Mouse (Mus musculus): ENCODE results near the gene Fbxl14. TPM values are rescaled to one million over a fixed set of nuclear protein-coding genes. Genes with fewer than 3 reads are reported as not detected.

Fbxl14 gene
- polyA plus RNA-seq, 1 experiment from 2014 or later: 3.3 TPM

DNA sequence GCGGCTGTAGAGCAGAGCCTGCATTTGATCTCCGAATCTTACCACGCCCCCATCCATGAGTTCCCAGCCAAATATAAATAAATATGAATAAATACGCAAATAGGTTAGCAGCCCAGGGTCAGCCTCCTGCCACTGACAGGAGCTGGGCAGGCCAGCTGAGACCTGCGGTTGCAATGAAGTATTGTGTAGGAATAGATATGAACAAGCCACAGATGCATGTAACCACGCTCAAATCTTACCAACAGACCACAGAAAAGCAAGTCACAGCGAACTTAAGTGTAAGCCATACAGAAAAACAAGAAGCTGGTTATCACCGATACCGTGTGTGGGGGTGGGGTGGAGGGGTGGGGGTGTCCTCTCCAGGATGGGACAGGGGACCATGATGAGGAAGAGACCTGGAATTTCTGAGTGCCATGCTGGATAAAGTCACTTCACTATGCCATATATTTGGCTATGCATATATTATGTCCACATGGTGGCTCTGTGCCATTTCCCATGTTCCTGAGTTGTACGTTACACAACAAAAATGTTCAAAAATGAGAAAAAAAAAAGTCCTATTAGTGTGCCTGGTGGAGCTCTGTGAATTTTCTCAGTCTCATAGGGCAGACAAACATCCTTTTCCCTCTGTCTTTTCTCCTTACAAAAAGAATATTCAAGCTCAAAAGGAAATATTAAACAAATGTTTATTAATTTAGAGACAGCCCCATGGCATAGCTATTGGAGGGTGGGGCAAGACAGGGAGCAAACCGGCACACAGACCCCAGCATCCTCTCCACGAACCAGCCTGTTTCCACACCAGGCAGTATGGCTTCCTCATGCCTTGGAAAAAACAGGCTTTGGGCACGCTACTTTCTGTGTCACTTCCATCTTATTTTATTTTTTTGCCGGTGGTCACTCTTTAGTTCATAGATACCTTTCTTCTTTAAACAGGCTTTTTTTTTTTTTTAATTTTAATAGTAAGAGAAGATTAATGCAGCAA, 28.2 kb upstream of the Fbxl14 start:
- peak overlapping the region; percentile 72 for H3K9ac ChIP-seq
- peaks cover 8% of the 10 kb centered on the region; the same call in 1 of the 2 replicates for H3K27me3 ChIP-seq
- peak overlapping the region; percentile 39 for H3K4me3 ChIP-seq
- peak overlapping the region; percentile 70 for H3K4me2 ChIP-seq
- peak overlapping the region; percentile 95 for H3K27ac ChIP-seq
- H3K4me1 ChIP-seq (replicated peaks): peaks cover 44% of the 10 kb centered on the region
- H3K36me3 ChIP-seq: no peaks in the 10 kb centered on the region
- no peak for ATAC-seq (ENCODE audit: low FRiP score)
- no peaks in the 10 kb centered on the region for H3K9me3 ChIP-seq
- WGBS: 42% methylated on average over 14 of the region's 14 CpGs

- peak; percentile 77 for ATAC-seq (ENCODE audit: low FRiP score)
- Histone ChIP-seq H3K4me1 (replicated peaks) (peaks cover 44% of the 10 kb centered on the region), H3K4me2 (peak overlapping the region; percentile 70), H3K4me3 (peak overlapping the region; percentile 39), H3K27ac (peak overlapping the region; percentile 95), H3K27me3 (peaks cover 8% of the 10 kb centered on the region; the same call in 1 of the 2 replicates), H3K9ac (peak overlapping the region; percentile 72), H3K9me3 (no peaks in the 10 kb centered on the region), H3K36me3 (no peaks in the 10 kb centered on the region)
- under 1% methylated on average over 15 of the region's 15 CpGs for WGBS
Measured at GRCm38 (mm10) chr6:119451981-119452499, 27.4 kb upstream of the Fbxl14 start.

- Histone ChIP-seq H3K4me3 (no peak overlapping the region), H3K27ac (no peak overlapping the region), H3K36me3 (no peaks in the 10 kb centered on the region), H3K4me1 (replicated peaks) (no peaks in the 10 kb centered on the region), H3K4me2 (no peak overlapping the region), H3K9me3 (no peaks in the 10 kb centered on the region), H3K27me3 (no peaks in the 10 kb centered on the region), H3K9ac (no peak overlapping the region)
- ATAC-seq (ENCODE audit: low FRiP score): no peak
- WGBS: 69% methylated on average over 8 of the region's 8 CpGs
Measured at GRCm38 (mm10) chr6:119458166-119458565, 21.3 kb upstream of the Fbxl14 start.

DNA sequence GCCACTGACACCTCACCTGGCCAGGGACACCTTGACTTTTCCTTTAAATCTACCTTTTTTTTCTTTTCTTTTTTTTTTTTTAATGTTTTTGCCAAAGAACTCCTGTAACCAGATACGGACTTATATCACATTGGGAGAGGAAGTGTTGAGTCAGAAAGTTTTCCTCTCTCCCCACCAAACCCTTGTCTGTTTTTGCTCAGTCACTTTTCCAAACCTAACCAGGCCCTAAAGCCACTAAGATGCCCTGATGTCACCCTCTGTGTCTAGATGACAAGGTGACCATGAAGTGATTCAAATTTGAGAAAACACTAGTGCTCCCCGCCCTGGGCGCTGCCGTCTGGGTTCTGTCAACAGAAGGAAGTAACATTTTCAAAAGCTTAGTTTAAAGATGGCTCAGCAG, 20.4 kb upstream of the Fbxl14 start:
- Histone ChIP-seq H3K27me3 (no peaks in the 10 kb centered on the region), H3K4me2 (no peak overlapping the region), H3K4me1 (replicated peaks) (no peaks in the 10 kb centered on the region), H3K9me3 (no peaks in the 10 kb centered on the region), H3K9ac (no peak overlapping the region), H3K4me3 (no peak overlapping the region), H3K27ac (no peak overlapping the region), H3K36me3 (no peaks in the 10 kb centered on the region)
- ATAC-seq (ENCODE audit: low FRiP score): no peak
- 86% methylated on average over 4 of the region's 4 CpGs for WGBS

DNA sequence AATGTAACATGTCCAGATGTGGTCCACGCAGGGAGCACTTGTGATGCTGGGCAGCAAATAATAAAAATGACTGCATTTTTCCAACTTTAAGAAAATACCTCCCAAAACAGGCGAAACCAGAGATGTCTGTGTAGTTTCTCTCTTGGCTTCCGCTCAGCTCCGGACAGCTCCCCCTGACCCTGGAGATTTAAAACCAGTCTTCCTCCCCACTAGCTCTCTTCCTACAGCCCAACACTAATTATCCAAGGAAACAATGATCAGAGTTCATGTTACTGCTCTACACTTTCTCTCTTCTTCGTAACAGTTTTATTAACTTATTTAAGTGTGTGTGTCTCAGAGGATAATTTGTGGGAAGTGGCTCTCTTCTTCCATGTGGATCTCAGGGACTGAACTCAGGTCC, 19.1 kb upstream of the Fbxl14 start:
- no peaks in the 10 kb centered on the region for H3K9me3 ChIP-seq
- 89% methylated on average over 5 of the region's 5 CpGs for WGBS
- no peak for ATAC-seq (ENCODE audit: low FRiP score)

DNA sequence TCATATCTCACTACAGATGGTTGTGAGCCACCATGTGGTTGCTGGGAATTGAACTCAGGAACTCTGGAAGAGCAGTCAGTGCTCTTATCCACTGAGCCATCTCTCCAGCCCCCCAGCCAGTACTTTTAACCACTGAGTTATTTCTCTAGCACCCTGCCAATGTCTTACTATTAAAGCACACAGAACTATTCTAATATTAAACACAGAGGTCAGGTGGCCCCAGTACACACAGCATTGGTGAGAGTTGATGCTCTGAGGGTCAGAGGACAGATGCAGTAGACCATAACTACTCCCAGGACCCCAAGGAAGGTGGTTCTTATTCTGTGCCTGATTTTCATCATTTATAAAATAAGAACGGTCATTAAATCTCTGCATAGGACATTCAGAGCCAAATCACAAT, 13.3 kb upstream of the Fbxl14 start:
- H3K36me3 ChIP-seq: no peaks in the 10 kb centered on the region
- no peak overlapping the region for H3K4me2 ChIP-seq
- no peak overlapping the region for H3K4me3 ChIP-seq
- 92% methylated on average over 1 of the region's 1 CpGs for WGBS
- H3K9ac ChIP-seq: no peak overlapping the region
- peaks cover 7% of the 10 kb centered on the region for H3K4me1 ChIP-seq (replicated peaks)
- no peak overlapping the region for H3K27ac ChIP-seq
- ATAC-seq (ENCODE audit: low FRiP score): no peak
- no peaks in the 10 kb centered on the region for H3K9me3 ChIP-seq
- H3K27me3 ChIP-seq: no peaks in the 10 kb centered on the region

More for the DNA sequence above, 19.1 kb upstream of the Fbxl14 start:
- Histone ChIP-seq H3K36me3 (no peaks in the 10 kb centered on the region), H3K4me2 (no peak overlapping the region), H3K4me1 (replicated peaks) (no peaks in the 10 kb centered on the region), H3K4me3 (no peak overlapping the region), H3K9ac (no peak overlapping the region), H3K27ac (no peak overlapping the region), H3K27me3 (no peaks in the 10 kb centered on the region)

DNA sequence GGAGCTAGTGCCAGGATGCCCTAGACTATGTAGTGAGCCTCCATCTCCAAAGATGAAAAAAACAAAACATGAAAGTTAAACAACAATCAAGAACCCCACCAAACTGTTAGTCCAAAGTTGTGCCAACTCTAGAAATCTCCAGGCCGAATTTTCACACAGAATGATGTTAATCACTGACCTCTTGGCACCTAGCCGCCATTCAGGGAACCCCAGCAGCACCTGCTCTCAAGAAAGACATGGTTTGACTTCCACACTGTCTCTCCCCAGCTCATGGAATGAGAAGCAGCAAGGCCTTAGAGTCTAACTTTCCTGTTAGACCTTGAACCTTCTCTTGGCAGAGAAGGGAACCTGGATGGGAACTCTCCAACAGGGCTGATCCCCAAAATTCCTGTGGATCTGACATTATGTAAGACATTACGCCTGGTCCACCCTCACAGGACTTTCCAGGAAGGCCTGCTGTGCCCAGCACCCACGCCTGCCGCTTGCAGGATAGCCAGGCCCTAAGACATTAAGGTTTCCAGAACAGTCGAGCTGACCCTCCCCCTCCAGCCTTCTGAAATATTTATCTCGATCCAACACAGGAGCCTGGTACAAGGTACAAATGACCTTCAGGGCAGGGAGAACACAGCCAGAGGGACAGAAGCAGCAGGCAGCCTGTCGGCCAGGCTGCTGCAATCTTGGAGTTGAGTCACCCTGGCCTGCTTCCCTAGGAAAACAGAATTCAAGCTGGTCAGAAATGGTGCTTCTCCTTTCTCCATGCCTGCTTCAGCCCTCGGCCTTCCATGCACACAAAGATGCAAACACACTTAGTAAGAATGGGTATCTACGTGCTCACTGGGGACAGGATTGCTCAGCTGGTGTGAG, 12.3 kb upstream of the Fbxl14 start:
- 72% methylated on average over 10 of the region's 10 CpGs for WGBS
- Histone ChIP-seq H3K36me3 (no peaks in the 10 kb centered on the region), H3K4me2 (no peak overlapping the region), H3K4me3 (no peak overlapping the region), H3K27ac (no peak overlapping the region), H3K9ac (0 out of 2 replicates have a peak overlapping the region, but pooled peaks have one; percentile 29), H3K9me3 (no peaks in the 10 kb centered on the region), H3K27me3 (no peaks in the 10 kb centered on the region), H3K4me1 (replicated peaks) (peaks cover 7% of the 10 kb centered on the region)
- ATAC-seq (ENCODE audit: low FRiP score): no peak

GRCm38 (mm10) chr6:119467785-119468059, 11.7 kb upstream of the Fbxl14 start:
- Histone ChIP-seq H3K4me2 (no peak overlapping the region), H3K4me3 (no peak overlapping the region)
- ATAC-seq (ENCODE audit: low FRiP score): no peak

GRCm38 (mm10) chr6:119470777-119471176, 8.7 kb upstream of the Fbxl14 start:
- Histone ChIP-seq H3K36me3 (no peaks in the 10 kb centered on the region), H3K4me2 (no peak overlapping the region), H3K9me3 (no peaks in the 10 kb centered on the region), H3K9ac (no peak overlapping the region), H3K27ac (no peak overlapping the region), H3K4me3 (no peak overlapping the region), H3K27me3 (no peaks in the 10 kb centered on the region), H3K4me1 (replicated peaks) (peaks cover 7% of the 10 kb centered on the region)
- 98% methylated on average over 3 of the region's 3 CpGs for WGBS
- ATAC-seq (ENCODE audit: low FRiP score): no peak

More at GRCm38 (mm10) chr6:119467785-119468059, 11.7 kb upstream of the Fbxl14 start:
- Histone ChIP-seq H3K9me3 (no peaks in the 10 kb centered on the region), H3K9ac (no peak overlapping the region), H3K36me3 (no peaks in the 10 kb centered on the region), H3K27ac (no peak overlapping the region), H3K27me3 (no peaks in the 10 kb centered on the region), H3K4me1 (replicated peaks) (peaks cover 7% of the 10 kb centered on the region)
- WGBS: 66% methylated on average over 2 of the region's 2 CpGs

DNA sequence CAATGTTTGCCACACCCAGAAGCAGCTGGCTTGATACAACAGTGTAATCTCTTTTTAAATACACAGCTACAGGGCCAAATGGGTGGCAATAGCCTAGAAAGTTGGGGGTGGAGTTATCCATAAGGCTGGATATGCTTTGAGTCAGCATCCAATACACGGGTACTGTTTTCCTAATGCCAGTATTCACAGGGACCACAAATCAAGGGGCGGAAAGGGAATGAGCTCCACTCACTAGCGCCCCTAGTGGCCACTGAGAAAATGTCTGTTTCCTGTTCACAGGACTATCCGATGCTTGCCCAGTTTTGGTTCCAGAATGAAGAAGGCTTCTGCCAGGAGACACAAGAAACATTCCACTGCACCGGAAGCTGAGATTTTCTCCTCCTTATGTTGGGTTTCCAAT, 7.3 kb upstream of the Fbxl14 start:
- 24% methylated on average over 5 of the region's 5 CpGs for WGBS
- Histone ChIP-seq H3K27ac (no peak overlapping the region), H3K4me1 (replicated peaks) (peaks cover 5% of the 10 kb centered on the region), H3K4me3 (no peak overlapping the region), H3K4me2 (no peak overlapping the region), H3K27me3 (no peaks in the 10 kb centered on the region), H3K36me3 (no peaks in the 10 kb centered on the region), H3K9ac (no peak overlapping the region), H3K9me3 (no peaks in the 10 kb centered on the region)
- ATAC-seq (ENCODE audit: low FRiP score): no peak; the same call in 1 of the 2 replicates

- H3K4me1 ChIP-seq (replicated peaks): peaks cover 3% of the 10 kb centered on the region
- 59% methylated on average over 3 of the region's 3 CpGs for WGBS
- no peak overlapping the region for H3K9ac ChIP-seq
- H3K4me2 ChIP-seq: no peak overlapping the region
- no peak overlapping the region for H3K27ac ChIP-seq
- H3K4me3 ChIP-seq: no peak overlapping the region
- H3K27me3 ChIP-seq: no peaks in the 10 kb centered on the region
- no peaks in the 10 kb centered on the region for H3K9me3 ChIP-seq
- ATAC-seq (ENCODE audit: low FRiP score): no peak
- H3K36me3 ChIP-seq: no peaks in the 10 kb centered on the region
Measured at GRCm38 (mm10) chr6:119472705-119473104, 6.8 kb upstream of the Fbxl14 start.

DNA sequence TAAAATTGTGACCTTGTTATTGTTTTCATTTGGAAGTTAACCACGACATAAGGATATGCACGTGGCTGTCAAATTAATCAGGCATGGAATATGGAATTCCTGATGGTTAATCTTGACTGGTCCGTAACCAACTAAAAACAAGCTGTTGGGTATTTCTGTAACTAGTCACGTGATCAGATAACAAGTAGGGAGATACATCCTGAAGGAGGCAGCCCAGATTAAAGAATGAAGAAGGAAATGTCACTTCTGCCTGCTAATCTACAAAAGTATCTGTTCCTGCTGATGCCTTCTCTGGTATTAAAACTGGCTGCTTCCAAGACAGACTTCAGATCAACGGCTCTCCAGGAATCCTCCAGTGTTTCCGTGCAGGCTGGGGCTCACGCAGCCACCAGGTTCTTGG, 6.0 kb upstream of the Fbxl14 start:
- H3K4me1 ChIP-seq (replicated peaks): peaks cover 10% of the 10 kb centered on the region
- H3K4me3 ChIP-seq: no peak overlapping the region
- H3K9ac ChIP-seq: no peak overlapping the region
- no peak overlapping the region for H3K4me2 ChIP-seq
- no peak overlapping the region for H3K27ac ChIP-seq
- H3K27me3 ChIP-seq: no peaks in the 10 kb centered on the region
- no peak for ATAC-seq (ENCODE audit: low FRiP score)
- no peaks in the 10 kb centered on the region for H3K9me3 ChIP-seq
- no peaks in the 10 kb centered on the region for H3K36me3 ChIP-seq
- WGBS: 90% methylated on average over 7 of the region's 7 CpGs
